Mouse (Mus musculus) MEL (cell line): Measurements from ENCODE around the gene Hcfc1.
A peak's percentile ranks its signal among the peaks of the same experiment; 100 is the strongest.

ENCODE experiments used
- MAX ChIP-seq: IDR thresholded peaks from 2 replicates; pipeline ENCODE4 v1.6.1; 2011; ENCODE audit warnings: low read length, improper control_type of control experiment
- MAZ ChIP-seq: IDR thresholded peaks from 2 replicates; pipeline ENCODE4 v1.6.1; 2012; ENCODE audit warnings: low read depth, mild to moderate bottlenecking, inconsistent platforms, low read length, improper control_type of control experiment
- NELFE ChIP-seq: IDR thresholded peaks from 2 replicates; pipeline ENCODE4 v1.6.1; 2011; ENCODE audit warnings: low read depth, low read length, improper control_type of control experiment
- POLR2A ChIP-seq, 2 experiments: IDR thresholded peaks; 2 replicates each; pipeline ENCODE4 v1.6.1; 2011 to 2012; ENCODE audit warnings: low read length in 2 of 2, mild to moderate bottlenecking in 2 of 2, control low read depth in 1 of 2, improper control_type of control experiment in 1 of 2, low read depth in 1 of 2, moderate library complexity in 1 of 2; ENCODE audit not compliant: control insufficient read depth in 1 of 2, insufficient read depth in 1 of 2, poor library complexity in 1 of 2
- TAL1 ChIP-seq: IDR thresholded peaks from 2 replicates; pipeline ENCODE4 v1.6.1; 2012; ENCODE audit warnings: mild to moderate bottlenecking, inconsistent platforms, low read length, moderate library complexity, mixed read lengths
- USF2 ChIP-seq, 2 experiments: IDR thresholded peaks; 2 replicates each; pipeline ENCODE4 v1.6.1; 2011 to 2012; ENCODE audit warnings: improper control_type of control experiment in 2 of 2, low read length in 2 of 2, borderline replicate concordance in 1 of 2, inconsistent platforms in 1 of 2, low read depth in 1 of 2, mild to moderate bottlenecking in 1 of 2; ENCODE audit not compliant: insufficient read depth in 1 of 2

DNA sequence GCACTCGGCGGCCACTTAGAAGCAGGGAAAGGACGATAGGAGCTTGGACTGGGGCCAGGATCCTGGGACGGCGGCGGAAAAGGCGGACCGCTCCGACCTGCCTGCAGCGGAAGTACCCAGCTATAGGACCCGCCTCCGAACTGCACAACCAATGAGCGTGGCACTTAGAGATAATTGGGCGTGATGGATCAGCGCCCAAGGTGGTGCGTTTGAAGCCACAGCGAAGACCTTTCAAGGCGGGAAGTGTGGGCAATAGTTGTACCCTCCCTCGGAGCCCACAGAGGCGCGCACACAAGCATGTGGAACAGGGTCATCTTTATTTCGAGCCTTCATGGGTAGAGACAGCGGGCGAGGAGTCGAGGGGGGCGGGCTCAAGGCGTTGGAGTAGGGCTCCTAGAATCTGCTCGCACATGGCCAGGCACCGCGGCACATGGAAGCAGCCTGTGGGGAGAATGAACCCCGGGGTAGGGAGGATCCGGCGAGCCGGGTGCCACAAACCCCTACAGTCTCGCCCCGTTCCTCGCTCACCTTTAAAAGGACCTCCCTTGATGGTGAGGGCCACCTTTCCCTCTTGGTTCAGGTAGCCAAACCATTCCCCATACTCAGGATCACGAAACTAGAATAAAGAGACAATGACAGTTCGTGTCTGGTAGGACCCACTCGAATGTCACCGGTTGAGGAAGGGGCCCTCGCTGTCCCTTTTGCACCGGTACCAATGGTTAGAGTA, 44.2 kb downstream of the Hcfc1 start, which contains the start of the genes Arhgap4 and Naa10:
- peak; percentile 78 for TF ChIP-seq NELFE
- TF ChIP-seq MAX, result peak; percentile 85
- peak; percentile 46 to 83; a peak in 2 of 4 replicates for TF ChIP-seq POLR2A (IDR thresholded peaks at IDR 0.05; ENCODE audit: control insufficient read depth in 1 of 2, insufficient read depth in 1 of 2, low read depth in 1 of 2, low read length in 2 of 2, poor library complexity in 1 of 2)
- no peak for TF ChIP-seq TAL1
- no peak for TF ChIP-seq USF2 (IDR thresholded peaks at IDR 0.05; ENCODE audit: borderline replicate concordance in 1 of 2, insufficient read depth in 1 of 2, low read depth in 1 of 2, low read length in 2 of 2)
- 0 out of 2 replicates have a peak, but pooled peaks have one; percentile 39 for TF ChIP-seq MAZ
